Mouse (Mus musculus) adrenal gland, postnatal 36 days (tissue): ENCODE measurements around the gene Cdh12. TPM values are rescaled to one million over a fixed set of nuclear protein-coding genes. Genes with fewer than 3 reads are reported as not detected.
A peak's percentile ranks its signal among the peaks of the same experiment; 100 is the strongest.
"Not testable (repeated sequence)": the region's sequence is repeated elsewhere in the genome, so short reads cannot be mapped to it uniquely, and the experiment has no call there.

Experiments
- DNase-seq, 2 experiments: peaks; one replicate each; pipeline ENCODE4 v3.0.0; 2021; ENCODE audit warnings: mixed read lengths in 1 of 2
- total RNA-seq, 2 experiments: library from RNA; stranded (reverse); gene quantifications; 2 replicates each; pipeline ENCODE4 v1.2.3; 2021

Cdh12 gene
- total RNA-seq, 2 experiments from 2014 or later: 0.07 to 0.10 TPM

DNA sequence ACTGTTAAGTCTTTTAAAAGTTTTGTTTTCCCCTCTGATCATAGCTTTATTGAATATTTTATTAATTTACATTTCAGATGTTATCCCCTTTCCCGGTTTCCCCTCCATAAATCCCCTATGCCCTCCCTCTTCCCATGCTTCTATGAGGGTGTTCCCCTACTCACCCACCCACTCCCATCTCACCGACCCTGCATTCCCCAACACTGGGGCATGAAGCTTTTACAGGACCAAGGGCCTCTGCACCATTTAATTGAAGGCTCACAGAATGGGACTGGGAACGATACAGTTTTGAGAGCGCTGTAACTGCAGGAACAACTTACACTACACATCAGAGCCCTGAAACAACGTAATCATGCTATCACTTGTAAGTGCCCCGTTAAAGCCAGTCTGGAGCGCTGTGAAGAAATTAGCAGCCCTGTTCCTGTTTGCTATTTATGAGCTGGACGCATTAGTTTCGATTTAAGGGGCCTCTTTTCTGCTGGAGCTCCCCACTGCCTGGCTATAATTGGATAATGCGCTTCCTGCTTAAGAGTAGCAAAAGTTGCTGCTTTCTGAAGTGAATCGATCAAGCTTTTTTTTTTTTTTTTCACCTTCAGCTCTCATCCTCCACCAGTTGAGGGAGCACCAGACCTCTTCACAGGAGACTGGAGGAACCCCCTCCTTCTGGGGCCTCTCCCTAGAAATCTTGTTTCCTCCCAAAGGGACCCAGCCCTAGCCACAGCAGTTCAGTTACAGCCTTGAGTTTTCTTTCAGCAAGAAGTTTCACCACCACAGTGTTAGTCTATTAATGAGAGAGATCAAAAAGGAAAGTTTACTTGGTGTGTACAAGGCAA lies 660.2 kb downstream of the Cdh12 start:
- DNase-seq: peak in 1 of 2 experiments; percentile 16

- no peak for DNase-seq
These were observed 660.9 kb downstream of the Cdh12 start for GRCm38 (mm10) chr15:21109889-21110500.

- DNase-seq: peak in 1 of 2 experiments; percentile 7
These were observed 662.0 kb downstream of the Cdh12 start for GRCm38 (mm10) chr15:21110874-21111603.

DNA sequence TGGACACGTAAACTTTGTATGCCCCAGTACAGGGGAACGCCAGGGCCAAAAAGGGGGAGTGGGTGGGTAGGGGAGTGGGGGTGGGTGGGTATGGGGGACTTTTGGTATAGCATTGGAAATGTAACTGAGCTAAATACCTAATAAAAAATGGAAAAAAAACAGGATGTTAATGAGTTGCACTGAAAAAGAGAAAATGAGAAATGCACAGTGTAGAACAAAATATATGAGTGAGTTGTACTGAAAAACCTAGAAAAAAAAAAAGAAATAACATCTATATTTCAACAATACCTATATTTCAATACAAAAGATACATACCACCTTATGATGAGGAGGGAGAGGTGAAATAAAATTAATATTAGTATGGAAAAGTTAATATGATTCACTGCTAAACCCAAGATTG lies 665.7 kb downstream of the Cdh12 start:
- DNase-seq: not testable (repeated sequence)

DNA sequence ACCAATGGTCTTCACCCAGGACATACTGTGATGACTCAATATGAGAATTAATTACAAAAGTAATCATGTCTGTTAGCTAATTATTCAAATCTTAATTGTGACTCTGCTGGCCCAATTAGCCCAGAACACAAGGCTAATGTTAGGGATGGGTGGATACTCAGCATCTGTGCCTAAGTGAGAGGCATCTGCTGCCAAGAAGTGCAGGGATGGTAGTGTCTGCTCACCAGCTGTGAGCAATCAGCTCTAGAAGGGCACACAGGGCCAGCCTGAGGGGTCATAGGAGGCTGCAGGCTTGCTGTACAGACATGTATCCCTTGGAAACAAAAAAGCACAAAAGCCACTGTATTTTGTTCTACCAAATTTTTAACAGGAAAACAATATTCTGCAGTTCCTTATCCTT lies 681.6 kb downstream of the Cdh12 start:
- no peak for DNase-seq

- DNase-seq: no peak
These were observed 683.9 kb downstream of the Cdh12 start for GRCm38 (mm10) chr15:21132999-21133398.

- DNase-seq: peak; percentile 23 to 55
These were observed 697.8 kb downstream of the Cdh12 start for GRCm38 (mm10) chr15:21146896-21147295.

DNA sequence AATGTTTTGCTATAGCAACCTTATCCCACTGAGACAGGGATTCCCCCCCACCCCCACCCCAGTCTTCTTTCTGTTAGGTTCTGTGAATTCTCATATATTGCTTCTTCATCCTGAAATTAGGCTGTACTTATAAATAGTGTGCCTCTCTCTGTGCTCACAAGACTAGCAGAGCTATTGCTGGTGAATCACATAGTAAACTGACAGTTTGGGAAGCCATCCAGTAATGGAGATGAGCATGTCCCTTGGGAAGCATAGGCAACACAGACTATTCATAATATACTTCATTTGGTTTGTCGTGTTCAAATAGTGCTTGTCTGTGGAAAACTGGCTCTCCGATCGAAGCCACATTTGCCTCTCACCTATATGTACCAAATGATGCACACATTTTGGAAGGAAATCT lies 704.5 kb downstream of the Cdh12 start:
- no peak for DNase-seq

DNA sequence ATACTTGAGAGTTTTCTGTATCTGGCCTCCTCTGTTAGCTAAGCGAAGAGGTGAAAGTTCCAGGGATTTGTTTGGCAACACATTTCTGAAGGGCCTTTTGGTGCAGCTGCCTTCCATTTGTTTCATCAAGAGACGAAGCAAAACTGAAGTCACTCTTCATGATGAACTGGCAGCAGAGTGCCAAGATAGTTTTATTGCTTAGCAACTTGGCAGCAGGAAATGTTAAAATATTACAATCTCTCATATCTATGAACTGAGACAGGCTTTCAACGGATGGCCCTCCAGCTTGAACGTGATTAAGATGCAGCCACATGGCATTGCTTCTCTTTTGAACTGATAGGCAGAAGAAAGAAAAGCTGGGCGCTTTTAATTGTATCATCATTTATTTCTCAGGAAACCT lies 730.7 kb downstream of the Cdh12 start:
- peak in 1 of 2 experiments; percentile 1 for DNase-seq

DNA sequence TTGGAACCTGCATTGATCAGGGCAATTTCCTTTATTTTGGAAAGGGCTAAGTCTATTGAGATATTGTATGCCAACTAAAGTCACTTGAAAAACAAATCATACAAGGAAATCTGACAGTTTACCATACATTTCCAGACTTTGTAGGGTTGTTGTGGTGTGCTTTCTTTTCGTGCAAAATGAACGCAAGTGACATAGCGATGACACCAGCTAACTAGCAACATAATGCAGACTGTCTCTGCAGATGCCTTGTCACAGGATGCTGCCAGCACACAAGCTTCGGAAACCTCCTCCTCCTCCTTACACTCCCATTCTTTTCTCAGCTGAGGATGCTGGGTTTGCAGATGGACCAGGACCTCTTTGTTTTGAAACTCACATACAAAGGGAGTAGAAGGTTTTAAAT lies 731.1 kb downstream of the Cdh12 start:
- no peak for DNase-seq

GRCm38 (mm10) chr15:21185799-21186198 lies 736.7 kb downstream of the Cdh12 start:
- DNase-seq: no peak

- DNase-seq: not testable (repeated sequence)
These were observed 761.0 kb downstream of the Cdh12 start for GRCm38 (mm10) chr15:21210089-21210488.

DNA sequence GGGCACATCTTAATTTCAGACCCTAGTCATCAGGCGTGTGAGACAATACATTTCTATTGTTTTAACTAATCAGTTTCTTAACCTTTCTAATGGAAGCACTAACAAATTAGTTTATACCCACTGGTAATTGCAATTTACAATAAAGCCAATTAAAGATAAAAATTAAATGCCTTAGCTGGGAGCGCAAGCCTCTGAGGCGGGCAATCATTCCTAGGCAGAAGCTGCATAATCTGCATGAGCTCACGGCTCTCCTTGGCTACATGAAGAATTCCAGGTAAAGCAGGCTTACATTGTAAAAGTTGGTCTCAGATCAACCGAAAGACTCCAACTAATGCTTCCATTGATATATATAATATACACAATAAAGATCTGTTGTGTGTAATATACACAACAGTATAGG lies 773.9 kb downstream of the Cdh12 start:
- DNase-seq: no peak

DNA sequence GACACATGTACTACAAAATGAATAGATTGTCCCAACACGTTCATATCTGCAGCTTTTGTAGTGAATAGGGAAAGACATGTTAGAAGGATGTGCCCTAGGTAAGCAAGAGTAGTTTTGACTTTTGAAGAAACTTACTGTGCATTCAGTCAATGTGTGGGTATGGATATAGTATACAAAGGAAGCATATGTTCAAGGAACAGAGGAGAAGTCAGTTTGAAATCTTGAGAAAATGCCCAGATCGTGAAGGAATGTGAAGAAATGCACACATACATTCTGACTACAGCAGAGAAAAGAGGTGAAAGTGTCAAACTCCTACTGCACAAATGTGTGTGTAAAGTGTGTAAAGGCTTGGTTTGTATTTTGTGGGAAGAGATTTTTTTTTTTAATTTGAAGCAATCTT lies 812.3 kb downstream of the Cdh12 start:
- DNase-seq: no peak

- DNase-seq: no peak
These were observed 820.8 kb downstream of the Cdh12 start for GRCm38 (mm10) chr15:21269856-21270255.

GRCm38 (mm10) chr15:21297051-21297450 lies 848.0 kb downstream of the Cdh12 start:
- no peak for DNase-seq

DNA sequence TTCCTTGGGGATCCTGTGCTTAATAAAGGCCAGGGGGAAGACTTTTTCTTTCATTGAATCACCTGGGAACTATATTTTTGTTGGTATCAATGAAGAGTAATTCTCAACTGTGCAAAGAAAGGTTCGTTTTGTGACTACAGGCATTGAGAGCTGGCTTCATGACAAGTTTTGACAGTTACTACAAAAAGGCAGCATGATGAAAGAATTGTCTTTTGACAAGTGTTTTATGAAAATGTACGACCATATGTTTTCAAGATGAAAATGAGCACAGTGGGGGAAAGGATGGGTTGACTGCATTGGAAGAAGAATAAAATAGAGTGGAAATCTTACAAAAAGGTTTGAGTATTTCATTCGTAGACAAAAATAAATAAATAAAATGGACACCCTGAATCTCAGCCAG lies 866.4 kb downstream of the Cdh12 start:
- DNase-seq: no peak

DNA sequence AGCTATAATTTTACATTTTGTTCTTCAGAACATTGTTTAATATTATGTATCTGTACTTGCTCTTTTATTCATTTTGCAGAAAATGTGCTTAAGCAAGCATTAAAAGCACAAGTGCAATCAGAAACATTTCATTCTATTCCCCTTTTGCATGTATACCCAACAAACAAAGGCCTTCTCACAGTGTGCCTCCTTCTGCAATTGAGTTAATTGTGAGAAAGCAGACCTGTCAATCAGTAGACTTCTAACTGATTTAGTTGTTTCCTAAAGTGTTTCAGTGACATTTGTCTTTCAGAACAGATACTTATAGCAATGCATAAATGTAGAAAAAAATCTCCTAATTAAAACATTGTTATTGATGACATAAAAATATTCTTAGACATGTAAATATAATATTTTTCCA lies 894.8 kb downstream of the Cdh12 start:
- no peak for DNase-seq

DNA sequence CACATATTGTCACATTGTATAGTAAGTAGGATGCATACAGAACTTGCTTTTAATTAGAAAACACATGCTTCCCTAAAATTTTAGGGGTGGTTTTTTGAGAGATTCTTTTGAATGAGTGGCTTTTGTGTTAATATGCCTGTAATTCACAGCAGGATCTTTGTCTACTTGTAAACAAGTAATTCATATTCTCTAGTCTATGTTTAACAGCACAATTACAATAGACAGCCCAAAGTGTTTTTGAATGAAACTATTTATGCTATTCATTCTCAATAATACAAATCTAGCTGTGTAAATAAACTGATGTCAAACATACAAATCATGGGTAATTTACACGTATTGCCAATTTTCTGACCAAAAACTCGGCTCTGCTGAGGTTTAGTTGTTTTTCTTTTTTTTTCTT lies 895.3 kb downstream of the Cdh12 start:
- DNase-seq: no peak

- no peak for DNase-seq
These were observed 895.7 kb downstream of the Cdh12 start for GRCm38 (mm10) chr15:21344749-21345148.

DNA sequence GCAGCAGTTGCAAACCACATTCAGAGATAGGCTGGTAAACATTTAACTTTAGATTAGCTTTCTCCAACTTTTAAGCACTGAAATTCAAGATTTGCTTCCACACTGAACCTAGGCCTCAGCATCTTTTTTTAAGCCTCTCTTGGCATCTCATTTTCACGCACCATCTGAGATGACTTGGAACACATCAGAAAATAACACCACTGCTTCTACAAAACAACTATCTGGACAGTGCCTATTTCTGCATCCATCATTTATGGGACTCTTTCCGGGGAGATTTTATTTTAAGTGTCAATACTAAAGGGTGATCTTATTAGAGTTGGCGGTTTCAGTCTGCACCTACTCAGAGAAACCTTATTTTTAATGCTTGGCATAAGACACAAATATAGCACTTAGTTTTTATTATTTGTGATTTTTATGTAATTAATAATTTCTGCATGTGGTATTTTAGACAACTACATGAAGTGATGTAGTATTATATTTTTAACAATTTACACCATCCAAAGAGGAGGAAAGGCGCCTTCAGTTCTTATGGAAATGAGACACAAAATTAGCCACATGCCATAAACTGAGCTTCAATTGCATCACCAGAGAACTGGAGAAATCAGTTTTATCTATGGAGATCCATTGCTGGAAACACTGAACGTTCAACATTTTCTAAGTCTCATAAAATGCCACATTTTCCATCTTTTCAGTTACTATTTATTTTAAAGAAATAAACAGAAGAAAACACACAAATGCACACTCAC lies 906.5 kb downstream of the Cdh12 start:
- no peak for DNase-seq

- DNase-seq: no peak
These were observed 917.3 kb downstream of the Cdh12 start for GRCm38 (mm10) chr15:21366366-21366765.
